Mouse (Mus musculus): Measurements from ENCODE around the gene Atp5g1. TPM values are rescaled to one million over a fixed set of nuclear protein-coding genes. Genes with fewer than 3 reads are reported as not detected.

Gene Atp5g1
- polyA plus RNA-seq, 1 experiment from 2014 or later: 547 TPM

- H3K27me3 ChIP-seq: no peaks in the 10 kb centered on the region
- 84% methylated on average over 11 of the region's 11 CpGs for WGBS
- H3K9ac ChIP-seq: no peak overlapping the region
- no peaks in the 10 kb centered on the region for H3K9me3 ChIP-seq (replicated peaks)
- H3K27ac ChIP-seq (replicated peaks): no peak overlapping the region
- no peak overlapping the region for H3K4me2 ChIP-seq (replicated peaks)
- ATAC-seq (ENCODE audit: insufficient number of reproducible peaks, low FRiP score, low TSS enrichment, low read depth): no peak
- H3K4me3 ChIP-seq (replicated peaks): no peak overlapping the region
- peaks cover 53% of the 10 kb centered on the region for H3K36me3 ChIP-seq
- no peaks in the 10 kb centered on the region for H3K4me1 ChIP-seq
Measured at GRCm38 (mm10) chr11:96044803-96045567, 30.5 kb downstream of the Atp5g1 start.

DNA sequence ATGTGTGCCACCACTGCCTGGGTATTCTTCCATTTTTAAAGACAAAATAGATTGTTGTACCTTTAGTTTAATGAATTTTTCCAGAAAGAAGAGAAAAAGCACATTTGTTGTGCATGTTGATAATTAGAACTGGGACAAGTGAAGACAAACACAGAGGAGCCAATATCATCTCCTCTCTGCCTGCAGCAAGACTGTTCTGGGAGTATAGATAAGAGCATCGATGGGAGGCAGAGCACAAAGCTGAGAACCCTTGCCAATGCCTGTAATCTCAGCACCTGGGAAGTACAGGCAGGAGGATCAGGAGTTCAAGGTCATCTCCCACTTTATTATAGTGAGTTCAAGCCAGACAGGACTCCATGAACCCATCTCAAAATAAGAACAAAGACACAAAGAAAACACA is 36.9 kb downstream of the Atp5g1 start:
- Histone ChIP-seq H3K4me2 (replicated peaks) (no peak overlapping the region), H3K4me3 (replicated peaks) (no peak overlapping the region), H3K27ac (replicated peaks) (no peak overlapping the region), H3K9ac (no peak overlapping the region), H3K36me3 (peaks cover 28% of the 10 kb centered on the region), H3K4me1 (peaks cover 19% of the 10 kb centered on the region), H3K9me3 (replicated peaks) (no peaks in the 10 kb centered on the region), H3K27me3 (no peaks in the 10 kb centered on the region)
- no peak for ATAC-seq (ENCODE audit: insufficient number of reproducible peaks, low FRiP score, low TSS enrichment, low read depth)
- WGBS: 82% methylated on average over 1 of the region's 1 CpGs

- Histone ChIP-seq H3K27me3 (no peaks in the 10 kb centered on the region), H3K36me3 (peaks cover 22% of the 10 kb centered on the region), H3K9ac (no peak overlapping the region), H3K4me2 (replicated peaks) (no peak overlapping the region), H3K27ac (replicated peaks) (no peak overlapping the region), H3K9me3 (replicated peaks) (no peaks in the 10 kb centered on the region), H3K4me3 (replicated peaks) (no peak overlapping the region), H3K4me1 (peaks cover 19% of the 10 kb centered on the region)
- no peak for ATAC-seq (ENCODE audit: insufficient number of reproducible peaks, low FRiP score, low TSS enrichment, low read depth)
- WGBS: 90% methylated on average over 5 of the region's 5 CpGs
Measured at GRCm38 (mm10) chr11:96037499-96037898, 38.0 kb downstream of the Atp5g1 start.

DNA sequence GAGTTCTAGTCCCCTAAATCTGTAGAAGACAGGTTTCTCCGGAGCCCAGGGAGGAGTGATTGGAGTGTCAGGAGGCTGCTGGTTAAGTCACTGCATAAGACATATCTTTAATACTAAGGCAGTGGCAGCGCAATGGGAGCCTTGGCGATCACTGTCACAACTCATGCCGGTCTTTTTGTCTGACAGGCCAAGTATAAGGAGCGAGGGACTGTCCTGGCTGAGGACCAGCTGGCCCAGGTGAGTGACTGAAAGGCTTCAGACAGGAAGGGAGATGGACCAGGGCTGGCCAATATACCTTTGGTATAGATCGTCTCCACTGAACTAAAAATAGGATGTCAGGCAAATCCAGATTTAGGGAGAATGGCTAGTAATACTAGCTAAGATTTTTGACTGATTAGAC is 40.3 kb downstream of the Atp5g1 start:
- H3K27ac ChIP-seq (replicated peaks): 0 out of 2 replicates have a peak overlapping the region, but pooled peaks have one; percentile 23
- 8% methylated on average over 6 of the region's 6 CpGs for WGBS

DNA sequence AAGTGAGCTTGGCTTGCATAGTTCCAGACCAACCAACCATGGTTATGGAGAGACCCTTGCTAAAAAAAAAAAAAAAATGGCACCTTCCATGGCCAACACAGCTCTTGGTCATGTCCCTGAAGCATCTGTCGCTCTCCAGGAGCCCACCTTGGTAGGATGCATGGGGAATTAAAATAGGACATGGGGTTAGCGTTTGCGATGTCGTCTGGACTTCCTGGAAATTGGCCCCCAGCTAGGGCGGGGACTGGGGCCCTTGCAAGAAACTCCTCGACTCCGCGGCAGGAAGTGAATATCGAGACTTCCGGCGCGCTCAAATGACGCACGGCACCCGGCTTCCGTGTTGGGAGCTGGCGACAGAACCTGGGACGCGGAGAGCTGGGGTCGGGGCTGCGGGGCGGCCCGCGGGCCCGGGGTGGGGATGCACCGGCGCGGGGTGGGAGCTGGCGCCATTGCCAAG is 40.8 kb downstream of the Atp5g1 start, which contains the start of gene Snf8:
TSS of gene Snf8 (plus strand) at position 290 of the 457 bp plus-strand sequence.
- Histone ChIP-seq H3K9me3 (replicated peaks) (no peaks in the 10 kb centered on the region), H3K27me3 (0 out of 2 replicates have a peak, but pooled peaks cover 3% of the 10 kb centered on the region), H3K36me3 (peaks cover 17% of the 10 kb centered on the region; the same call in 1 of the 2 replicates), H3K4me1 (peaks cover 19% of the 10 kb centered on the region), H3K9ac (peak within 1 kb of the TSS; percentile 61), H3K4me3 (replicated peaks) (peak within 1 kb of the TSS; percentile 64), H3K4me2 (replicated peaks) (peak within 1 kb of the TSS; percentile 90), H3K27ac (replicated peaks) (peak within 1 kb of the TSS; percentile 61)
- ATAC-seq (ENCODE audit: insufficient number of reproducible peaks, low FRiP score, low TSS enrichment, low read depth): peak; percentile 75
- WGBS: under 1% methylated on average over 29 of the region's 29 CpGs

More for the DNA sequence above, 40.3 kb downstream of the Atp5g1 start:
- peak overlapping the region; percentile 61 for H3K9ac ChIP-seq
- peak overlapping the region; percentile 90 for H3K4me2 ChIP-seq (replicated peaks)
- 0 out of 2 replicates have a peak, but pooled peaks cover 3% of the 10 kb centered on the region for H3K27me3 ChIP-seq
- H3K9me3 ChIP-seq (replicated peaks): no peaks in the 10 kb centered on the region
- peaks cover 17% of the 10 kb centered on the region; the same call in 1 of the 2 replicates for H3K36me3 ChIP-seq
- H3K4me3 ChIP-seq (replicated peaks): peak overlapping the region; percentile 64
- no peak for ATAC-seq (ENCODE audit: insufficient number of reproducible peaks, low FRiP score, low TSS enrichment, low read depth)
- peaks cover 19% of the 10 kb centered on the region for H3K4me1 ChIP-seq

DNA sequence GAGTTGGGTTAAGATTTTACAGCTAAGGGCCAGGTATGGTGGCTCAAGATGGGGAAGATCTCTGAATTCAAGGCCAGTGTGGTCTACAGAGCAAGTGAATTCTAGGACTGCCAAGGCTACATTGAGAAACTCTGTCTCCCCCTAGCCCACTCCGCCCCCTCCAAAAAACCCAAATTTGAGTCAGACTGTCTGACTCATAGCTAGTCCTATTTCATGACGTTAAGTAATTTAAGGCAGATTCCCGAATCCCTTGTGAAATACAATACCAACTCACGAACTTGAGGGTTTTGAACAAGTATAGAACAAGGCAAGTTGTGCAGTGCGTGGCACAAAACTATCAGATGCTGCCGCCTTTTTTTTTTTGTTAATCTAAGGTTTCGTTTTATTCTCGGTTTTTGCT is 41.4 kb downstream of the Atp5g1 start:
- Histone ChIP-seq H3K4me1 (peaks cover 19% of the 10 kb centered on the region), H3K27me3 (0 out of 2 replicates have a peak, but pooled peaks cover 3% of the 10 kb centered on the region), H3K9ac (no peak overlapping the region), H3K4me3 (replicated peaks) (peak overlapping the region; percentile 64), H3K9me3 (replicated peaks) (no peaks in the 10 kb centered on the region), H3K4me2 (replicated peaks) (peak overlapping the region; percentile 90), H3K27ac (replicated peaks) (peak overlapping the region; percentile 61), H3K36me3 (peaks cover 14% of the 10 kb centered on the region; the same call in 1 of the 2 replicates)
- no peak for ATAC-seq (ENCODE audit: insufficient number of reproducible peaks, low FRiP score, low TSS enrichment, low read depth)
- 41% methylated on average over 8 of the region's 8 CpGs for WGBS

DNA sequence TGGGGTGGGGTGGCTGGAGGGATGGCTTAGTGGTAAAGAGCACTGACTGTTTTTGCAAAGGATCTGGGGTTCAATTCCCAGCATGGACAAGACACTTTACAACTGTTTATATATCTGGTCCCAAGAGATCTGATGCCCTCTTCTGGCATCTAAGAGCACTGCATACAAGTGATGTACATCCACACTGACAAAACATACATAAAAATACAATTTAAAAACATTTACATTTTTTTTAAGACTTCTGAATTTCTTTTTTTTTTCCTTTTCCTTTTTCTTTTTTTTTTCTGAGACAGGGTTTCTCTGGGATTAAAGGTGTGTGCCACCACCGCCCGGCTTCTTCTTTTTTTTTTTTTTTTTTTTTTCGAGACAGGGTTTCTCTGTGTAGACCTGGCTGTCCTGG is 42.2 kb downstream of the Atp5g1 start:
- peaks cover 19% of the 10 kb centered on the region for H3K4me1 ChIP-seq
- H3K36me3 ChIP-seq: 0 out of 2 replicates have a peak, but pooled peaks cover 5% of the 10 kb centered on the region
- H3K4me3 ChIP-seq (replicated peaks): no peak overlapping the region
- H3K27ac ChIP-seq (replicated peaks): no peak overlapping the region
- 0 out of 2 replicates have a peak, but pooled peaks cover 3% of the 10 kb centered on the region for H3K27me3 ChIP-seq
- 100% methylated on average over 3 of the region's 3 CpGs for WGBS
- H3K4me2 ChIP-seq (replicated peaks): no peak overlapping the region
- no peak overlapping the region for H3K9ac ChIP-seq
- no peaks in the 10 kb centered on the region for H3K9me3 ChIP-seq (replicated peaks)
- no peak for ATAC-seq (ENCODE audit: insufficient number of reproducible peaks, low FRiP score, low TSS enrichment, low read depth)

GRCm38 (mm10) chr11:96031701-96032100 is 43.8 kb downstream of the Atp5g1 start:
- no peak for ATAC-seq (ENCODE audit: insufficient number of reproducible peaks, low FRiP score, low TSS enrichment, low read depth)
- H3K27me3 ChIP-seq: peaks cover 3% of the 10 kb centered on the region; the same call in 1 of the 2 replicates
- no peak overlapping the region for H3K27ac ChIP-seq (replicated peaks)
- 80% methylated on average over 2 of the region's 2 CpGs for WGBS
- no peak overlapping the region for H3K4me3 ChIP-seq (replicated peaks)
- H3K9me3 ChIP-seq (replicated peaks): no peaks in the 10 kb centered on the region
- no peak overlapping the region for H3K4me2 ChIP-seq (replicated peaks)
- H3K9ac ChIP-seq: no peak overlapping the region
- 0 out of 2 replicates have a peak, but pooled peaks cover 3% of the 10 kb centered on the region for H3K36me3 ChIP-seq
- peaks cover 19% of the 10 kb centered on the region for H3K4me1 ChIP-seq

GRCm38 (mm10) chr11:96030571-96030970 is 44.9 kb downstream of the Atp5g1 start:
- no peak overlapping the region for H3K27ac ChIP-seq (replicated peaks)
- no peaks in the 10 kb centered on the region for H3K9me3 ChIP-seq (replicated peaks)
- H3K4me3 ChIP-seq (replicated peaks): no peak overlapping the region
- peaks cover 3% of the 10 kb centered on the region; the same call in 1 of the 2 replicates for H3K27me3 ChIP-seq
- peaks cover 14% of the 10 kb centered on the region for H3K4me1 ChIP-seq
- no peaks in the 10 kb centered on the region for H3K36me3 ChIP-seq
- H3K9ac ChIP-seq: no peak overlapping the region
- no peak for ATAC-seq (ENCODE audit: insufficient number of reproducible peaks, low FRiP score, low TSS enrichment, low read depth)
- no peak overlapping the region for H3K4me2 ChIP-seq (replicated peaks)
- WGBS: 90% methylated on average over 3 of the region's 3 CpGs

DNA sequence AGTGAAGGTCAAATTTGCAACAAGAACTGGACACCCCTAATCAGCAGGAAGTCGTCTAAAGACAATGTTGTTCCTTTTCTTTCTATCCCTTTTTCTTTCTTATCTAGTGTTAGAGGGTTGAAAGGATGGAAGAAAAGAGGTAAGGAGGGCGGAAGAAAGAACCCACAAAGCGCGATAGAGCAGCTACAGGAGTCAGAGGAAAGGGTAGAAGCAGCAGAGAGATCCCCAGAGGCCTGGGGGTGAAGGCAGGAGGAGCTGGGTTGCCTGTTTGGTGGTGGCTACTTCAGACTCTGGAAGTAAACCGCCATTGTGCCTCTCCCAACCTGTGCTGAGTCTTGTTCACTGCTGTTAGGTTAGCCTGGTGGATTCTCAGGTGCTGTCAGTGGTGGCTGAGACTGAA is 47.3 kb downstream of the Atp5g1 start:
- H3K27ac ChIP-seq (replicated peaks): no peak overlapping the region
- no peak overlapping the region for H3K4me3 ChIP-seq (replicated peaks)
- H3K9ac ChIP-seq: no peak overlapping the region
- no peaks in the 10 kb centered on the region for H3K9me3 ChIP-seq (replicated peaks)
- peaks cover 3% of the 10 kb centered on the region; the same call in 1 of the 2 replicates for H3K27me3 ChIP-seq
- ATAC-seq (ENCODE audit: insufficient number of reproducible peaks, low FRiP score, low TSS enrichment, low read depth): no peak
- no peak overlapping the region for H3K4me2 ChIP-seq (replicated peaks)
- H3K4me1 ChIP-seq: no peaks in the 10 kb centered on the region
- WGBS: 54% methylated on average over 5 of the region's 5 CpGs
- H3K36me3 ChIP-seq: no peaks in the 10 kb centered on the region

GRCm38 (mm10) chr11:96020622-96021021 is 54.8 kb downstream of the Atp5g1 start:
- Histone ChIP-seq H3K36me3 (no peaks in the 10 kb centered on the region), H3K9ac (no peak overlapping the region), H3K4me1 (peaks cover 7% of the 10 kb centered on the region), H3K27me3 (no peaks in the 10 kb centered on the region; the same call in 1 of the 2 replicates), H3K27ac (replicated peaks) (no peak overlapping the region), H3K4me2 (replicated peaks) (no peak overlapping the region), H3K9me3 (replicated peaks) (no peaks in the 10 kb centered on the region), H3K4me3 (replicated peaks) (no peak overlapping the region)
- no peak for ATAC-seq (ENCODE audit: insufficient number of reproducible peaks, low FRiP score, low TSS enrichment, low read depth)
- 60% methylated on average over 4 of the region's 4 CpGs for WGBS
